Mouse (Mus musculus) megakaryocyte progenitor cell, adult 5-6 weeks (primary cell): ENCODE data around the gene Kcnj4. TPM values are rescaled to one million over a fixed set of nuclear protein-coding genes. Genes with fewer than 3 reads are reported as not detected.
A peak's percentile ranks its signal among the peaks of the same experiment; 100 is the strongest.

Experiments used
- ATAC-seq: replicated peaks from 2 replicates; pipeline ENCODE4 v1.8.0; 2016; ENCODE audit warnings: mild to moderate bottlenecking, moderate TSS enrichment, inconsistent platforms; ENCODE audit not compliant: poor library complexity
- total RNA-seq, 2 experiments: library from RNA; stranded (forward) in 1 of 2; stranded (reverse) in 1 of 2; fragments of 157-497, 149-512 nt in 1 of 2; fragments of 200-1000 nt in 1 of 2; gene quantifications; 2 replicates each; pipeline versions ENCODE4 v1.2.3 to v1.2.4; 2015 to 2017

Gene Kcnj4
- total RNA-seq (2015) (not detected in 2 replicates), total RNA-seq (2017) (not detected in 2 replicates)

DNA sequence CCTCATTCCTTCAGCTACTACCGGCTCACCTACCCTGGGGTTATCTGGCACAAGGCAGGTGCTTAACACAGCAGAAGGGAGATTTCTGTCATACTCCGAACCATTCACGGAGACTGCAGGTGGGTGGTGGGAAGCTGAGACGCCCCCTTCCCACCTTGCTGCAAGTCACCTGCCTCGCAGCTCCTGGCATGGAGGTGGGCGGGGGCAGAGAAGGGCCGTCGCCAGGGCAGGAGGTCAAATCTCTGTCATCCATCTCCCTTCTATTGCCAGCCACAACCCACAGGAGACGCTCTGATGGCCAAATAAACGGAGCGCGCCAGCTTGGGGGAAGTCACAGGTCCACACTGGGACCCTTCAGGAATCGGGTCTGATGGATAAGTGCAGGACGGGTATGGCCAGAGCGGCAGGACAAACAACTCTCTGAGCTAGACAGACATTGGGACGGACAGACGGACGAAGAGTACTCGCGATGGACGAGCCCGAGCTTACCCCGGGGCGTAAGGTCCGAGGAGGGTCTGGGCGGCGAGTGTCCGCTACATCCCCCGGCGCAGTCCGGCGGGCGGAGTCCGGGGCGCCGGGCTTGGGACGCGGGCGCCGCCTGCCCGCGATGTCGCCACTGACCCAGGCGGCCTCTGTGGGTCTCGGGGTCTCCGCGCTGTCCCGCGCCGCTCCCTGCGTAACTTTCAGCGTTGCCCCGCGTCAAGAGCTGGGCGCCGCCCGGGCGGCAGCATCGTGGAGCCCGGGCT, at the start of gene Kcnj4:
Gene Kcnj4 (minus strand): TSS at position 535 of the 746 bp plus-strand sequence.
- ATAC-seq, result no peak

DNA sequence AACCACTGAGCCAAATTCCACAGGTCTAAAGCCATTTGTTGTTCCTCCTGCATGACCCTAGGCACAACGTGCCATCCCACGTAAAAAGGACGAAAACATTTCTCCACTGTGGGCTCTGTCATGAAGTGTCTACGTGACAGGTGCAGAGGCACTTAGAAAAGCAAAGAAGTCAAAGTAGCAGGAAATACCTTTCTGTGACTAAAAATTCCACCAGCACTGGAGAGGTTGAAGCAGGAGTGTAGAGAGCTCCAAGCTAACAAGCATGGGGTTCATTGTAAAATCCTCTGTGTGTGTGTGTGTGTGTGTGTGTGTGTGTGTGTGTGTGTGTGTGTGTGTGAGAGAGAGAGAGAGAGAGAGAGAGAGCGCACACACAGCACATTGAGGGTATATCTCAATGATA, 47.5 kb upstream of the Kcnj4 start:
- ATAC-seq, result no peak

DNA sequence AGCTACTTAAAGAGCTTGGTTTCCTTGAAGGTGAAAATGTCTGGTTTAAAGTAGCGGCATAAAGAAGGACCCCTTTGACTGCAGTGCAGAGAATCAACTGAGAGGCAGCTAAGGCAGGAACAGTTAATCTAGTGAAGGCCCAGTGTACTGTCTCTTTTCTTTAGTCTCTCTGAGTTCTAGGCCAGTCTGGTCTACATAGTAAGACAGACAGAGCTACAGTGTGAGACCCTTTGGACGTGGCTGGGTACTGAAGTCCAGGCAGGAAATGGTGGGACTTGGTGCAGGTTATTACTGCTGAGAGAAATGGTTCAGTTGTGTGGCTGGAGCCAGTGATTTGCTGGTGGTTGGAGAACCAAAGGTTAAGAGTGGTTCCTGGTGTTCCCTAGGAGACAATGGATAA, 43.2 kb upstream of the Kcnj4 start:
- no peak for ATAC-seq

DNA sequence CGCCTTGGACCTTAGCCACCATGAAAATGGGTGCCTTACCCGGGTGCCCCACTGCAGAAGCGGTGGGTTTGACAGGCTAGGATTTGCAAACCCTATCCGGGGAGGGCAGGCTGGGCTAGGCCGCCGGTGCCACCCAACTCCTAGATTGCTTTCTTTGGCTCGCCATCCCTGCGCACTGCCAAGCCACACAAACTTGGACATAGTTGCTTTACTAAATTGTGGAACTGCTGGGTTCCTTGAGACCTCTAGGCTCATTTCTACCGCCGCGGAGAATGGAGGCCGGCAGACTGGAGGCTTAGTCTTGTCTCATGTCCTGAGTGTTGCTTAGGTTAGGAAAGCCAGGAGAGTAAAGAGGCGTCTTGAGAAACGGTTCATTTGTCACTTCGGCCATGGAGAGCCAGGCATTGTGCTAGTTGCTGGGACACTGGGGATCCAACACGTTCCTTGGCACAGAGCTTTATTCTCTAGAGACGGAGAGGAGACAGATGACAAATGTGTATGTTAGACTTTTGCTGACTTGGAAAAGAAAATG, 42.3 kb upstream of the Kcnj4 start:
- no peak for ATAC-seq

DNA sequence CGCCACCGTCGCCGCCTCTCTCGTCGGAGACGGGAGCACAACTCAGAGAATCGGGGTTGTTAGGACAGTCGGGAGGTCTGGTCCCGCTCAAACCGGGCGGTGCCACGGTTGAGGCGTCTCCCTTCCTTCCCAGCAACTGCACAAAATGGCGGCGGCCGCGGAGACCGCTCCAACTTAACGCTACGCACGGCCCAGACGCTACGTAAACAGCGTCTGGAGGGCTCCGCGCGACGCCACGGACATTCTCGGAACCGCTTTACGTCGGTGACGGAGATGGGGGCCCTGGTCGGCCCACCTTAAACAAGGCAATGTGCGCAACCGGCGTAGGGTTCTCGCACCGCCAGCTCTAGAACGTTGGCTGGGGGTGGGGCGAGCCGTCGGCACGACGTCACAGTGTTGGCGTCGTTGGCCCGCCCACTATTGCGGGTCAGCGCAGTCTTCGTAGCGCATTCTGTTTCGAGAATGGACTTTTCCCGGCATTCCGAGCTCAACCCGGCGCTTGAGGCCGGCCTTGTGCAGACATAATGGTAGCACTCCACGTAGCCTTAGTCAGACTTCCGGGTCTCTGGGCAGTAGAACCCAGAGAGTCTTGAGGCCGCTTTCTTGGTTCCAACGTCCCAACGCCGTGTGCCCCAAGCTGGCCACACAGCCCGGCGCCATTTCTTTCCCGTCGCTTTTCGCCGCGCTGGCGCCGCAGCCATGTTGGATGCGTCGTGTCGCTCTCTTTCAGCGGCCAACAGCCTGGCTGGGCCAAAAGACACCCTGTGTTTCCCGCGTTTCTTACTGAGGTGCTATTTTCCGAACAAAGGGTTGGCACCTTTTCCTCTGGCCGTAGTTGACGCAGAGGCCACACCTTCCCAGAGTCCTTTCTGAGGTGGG, 41.6 kb upstream of the Kcnj4 start, which contains the start of gene Ddx17:
Gene Ddx17 (minus strand): TSS at position 332 of the 879 bp plus-strand sequence.
- ATAC-seq, result peak; percentile 95

DNA sequence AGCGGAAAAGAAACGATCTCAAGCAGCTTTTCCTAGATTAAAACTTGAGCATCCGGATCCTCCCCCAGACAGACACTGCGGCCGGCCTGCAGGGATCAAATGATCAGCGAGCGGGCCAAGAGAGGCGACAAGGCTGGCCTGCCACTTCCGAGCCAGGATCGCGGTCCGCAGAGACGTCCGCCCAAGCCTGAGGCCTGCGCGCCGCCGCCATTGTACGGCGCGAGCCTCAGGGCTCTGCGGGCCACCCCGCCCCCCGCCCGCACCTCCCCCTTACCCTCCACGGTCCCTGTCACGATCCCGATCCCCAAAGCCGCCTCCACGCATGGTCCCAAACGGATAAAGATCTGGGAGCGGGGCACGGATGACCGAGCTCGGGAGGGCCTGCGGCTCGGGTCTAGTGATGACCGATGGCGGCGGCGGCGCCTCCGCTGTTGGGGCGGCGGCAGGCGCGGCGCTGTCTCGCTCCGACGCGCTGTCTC, 40.9 kb upstream of the Kcnj4 start:
- peak; percentile 14; the same call in 1 of the 2 replicates for ATAC-seq

DNA sequence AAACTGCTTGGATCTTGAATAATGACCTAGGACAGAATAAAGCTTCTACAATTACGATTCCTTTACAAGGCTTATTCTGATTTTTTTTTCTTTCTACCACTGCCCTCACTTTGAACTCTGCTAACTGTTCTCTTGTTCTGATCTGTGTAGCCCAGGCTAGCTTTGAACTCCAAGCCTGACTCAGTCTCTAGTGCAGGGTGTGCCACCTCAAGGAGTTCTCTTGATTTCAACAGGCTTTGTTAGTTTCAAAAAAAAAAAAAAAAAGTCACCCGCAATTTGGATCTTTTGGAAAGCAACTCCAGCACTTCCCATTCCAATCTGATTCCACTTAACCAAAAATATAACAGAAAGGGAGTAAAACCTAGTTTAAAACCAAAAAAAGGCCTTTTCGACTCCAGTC, 40.5 kb upstream of the Kcnj4 start:
- ATAC-seq, result no peak

DNA sequence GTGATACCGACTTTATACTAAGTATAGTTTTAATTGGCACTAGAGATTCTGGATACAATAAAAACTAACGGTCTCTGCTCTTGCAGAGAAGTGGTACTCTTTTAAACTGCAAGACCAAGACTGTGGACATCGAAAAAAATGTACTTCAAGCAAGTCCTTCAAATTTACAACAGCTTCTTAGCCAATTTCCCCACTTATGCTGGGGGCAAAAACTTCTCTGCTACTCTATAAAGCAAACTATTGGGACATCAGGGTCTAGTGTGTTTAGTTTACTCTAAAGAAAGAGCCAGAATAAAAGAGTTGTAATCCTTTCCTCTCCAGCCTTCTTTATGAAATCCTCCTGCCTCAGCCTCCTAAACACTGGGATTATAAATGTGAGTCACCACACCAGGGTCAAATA, 38.9 kb upstream of the Kcnj4 start:
- ATAC-seq, result no peak

DNA sequence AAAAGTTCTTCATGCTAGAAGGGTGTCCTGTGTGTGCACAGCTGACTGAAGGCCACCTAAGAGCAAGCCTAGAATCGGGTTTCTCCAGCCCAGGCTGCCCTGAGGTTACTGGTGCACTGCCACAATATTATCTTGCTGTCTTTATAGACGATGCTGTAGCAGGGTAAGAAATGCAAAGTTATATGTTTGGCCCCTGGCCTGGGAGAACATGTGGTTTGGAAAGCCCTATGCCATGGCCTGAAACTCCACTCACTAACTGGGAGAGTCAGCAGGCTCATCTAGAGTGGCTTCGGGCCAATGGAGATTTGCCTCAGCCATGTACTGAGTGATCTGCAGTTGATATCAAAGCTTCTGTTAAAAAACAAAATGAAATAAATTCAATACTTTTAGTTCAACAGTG, 28.8 kb upstream of the Kcnj4 start:
- no peak for ATAC-seq

DNA sequence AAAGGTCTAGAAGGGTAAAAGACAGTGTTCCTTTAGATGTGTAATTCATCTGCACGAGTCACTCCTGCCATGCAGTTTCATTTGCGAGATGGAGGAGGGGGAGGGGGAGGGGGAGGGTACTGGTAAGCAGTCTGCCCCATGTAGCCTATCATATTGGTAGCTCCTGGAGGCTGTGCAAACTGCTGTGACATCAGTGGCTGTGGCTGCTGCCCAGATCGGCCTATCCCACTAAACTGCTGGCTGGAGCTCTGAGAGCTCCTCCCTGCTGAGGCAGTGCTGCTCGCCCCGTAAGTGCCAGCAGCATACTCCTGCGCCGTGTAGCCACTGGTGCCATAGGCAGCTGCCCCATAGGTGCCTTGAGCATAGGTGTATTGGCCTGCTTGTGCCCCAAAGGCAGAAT, 24.9 kb upstream of the Kcnj4 start:
- no peak for ATAC-seq

DNA sequence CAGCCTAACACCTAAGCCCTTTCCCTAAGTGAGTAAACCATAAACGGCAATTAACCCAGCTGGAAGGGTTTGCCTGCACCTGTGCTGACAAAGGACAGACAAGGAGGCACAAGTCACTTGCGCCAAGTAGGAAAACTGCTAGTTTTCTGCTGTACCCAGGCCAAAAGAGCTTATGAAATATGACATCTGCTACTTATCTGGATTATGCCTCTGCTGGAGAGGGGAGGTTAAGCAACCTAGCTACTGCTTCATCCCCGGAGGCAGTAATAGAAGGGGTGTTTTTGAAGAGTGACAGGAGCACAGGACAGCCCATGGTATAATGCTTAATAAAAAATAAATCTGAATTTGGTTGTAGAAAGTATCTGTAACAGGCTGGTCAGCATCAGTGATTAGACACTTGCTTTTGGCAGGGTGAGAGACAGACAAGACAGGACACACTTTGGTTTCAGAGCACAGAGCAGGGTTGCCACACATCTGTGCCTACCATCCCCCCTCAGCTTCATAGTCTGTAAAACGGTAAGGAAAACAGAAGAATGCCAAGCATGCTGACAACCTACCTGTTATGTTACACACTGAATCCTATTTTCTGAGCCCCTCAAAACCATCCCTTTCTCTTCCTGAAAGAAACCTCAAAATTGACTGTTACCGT, 23.1 kb upstream of the Kcnj4 start:
- ATAC-seq, result no peak

DNA sequence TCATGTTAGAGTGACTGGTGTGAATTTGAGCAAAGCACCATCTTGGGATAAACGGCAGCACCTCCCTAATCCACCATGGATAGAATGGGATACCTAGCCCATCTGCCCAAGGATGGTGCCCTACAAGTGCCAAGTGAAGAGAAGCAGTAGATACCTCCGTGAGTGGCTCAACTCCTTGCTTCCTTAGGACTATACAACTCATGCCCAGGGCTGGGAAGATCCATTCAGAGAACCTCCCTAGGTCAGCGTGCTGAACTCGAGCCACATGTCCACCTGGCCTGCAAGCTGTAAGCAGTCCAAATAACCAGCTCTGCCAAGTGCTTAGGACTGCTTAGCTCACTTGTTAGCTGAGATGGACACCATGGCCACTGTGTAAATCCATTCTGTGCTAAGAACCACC, 22.2 kb upstream of the Kcnj4 start:
- 0 out of 2 replicates have a peak, but pooled peaks have one; percentile 19 for ATAC-seq

DNA sequence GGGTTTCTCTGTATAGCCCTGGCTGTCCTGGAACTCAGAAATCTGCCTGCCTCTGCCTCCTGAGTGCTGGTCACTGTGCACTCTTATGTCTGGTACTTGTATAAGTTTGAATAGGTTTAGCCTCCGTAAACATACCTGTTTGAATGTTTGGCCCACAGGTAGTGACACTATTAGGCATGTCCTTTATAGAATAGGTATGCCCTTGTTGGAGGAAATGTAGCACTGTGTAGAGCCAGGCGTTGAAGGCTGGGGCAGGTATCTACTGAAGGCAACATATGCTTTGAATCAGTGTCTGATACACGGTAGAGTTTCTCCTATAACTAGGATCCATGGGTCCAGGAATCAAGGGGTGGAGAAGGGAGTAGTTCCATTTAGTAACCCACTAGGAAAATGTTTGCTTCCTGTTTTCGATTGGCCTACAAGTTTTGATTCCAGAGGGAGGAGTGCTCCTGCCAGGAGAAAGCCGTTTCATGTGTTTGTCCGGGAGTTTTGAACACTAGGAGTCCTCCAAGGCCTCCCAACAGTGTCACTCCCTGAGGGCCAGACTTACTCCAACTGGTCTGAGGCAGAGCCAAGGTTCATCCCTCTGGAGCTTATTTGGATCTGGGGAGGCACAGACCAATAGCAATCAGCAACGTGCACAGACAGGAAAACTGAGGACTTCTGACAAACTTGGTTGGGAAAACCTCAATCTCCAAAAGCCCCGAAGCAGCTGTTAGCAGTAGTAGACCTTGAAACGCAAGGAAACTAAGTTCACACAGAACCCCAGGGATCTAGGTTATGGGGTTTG, 21.1 kb upstream of the Kcnj4 start:
- ATAC-seq, result no peak

DNA sequence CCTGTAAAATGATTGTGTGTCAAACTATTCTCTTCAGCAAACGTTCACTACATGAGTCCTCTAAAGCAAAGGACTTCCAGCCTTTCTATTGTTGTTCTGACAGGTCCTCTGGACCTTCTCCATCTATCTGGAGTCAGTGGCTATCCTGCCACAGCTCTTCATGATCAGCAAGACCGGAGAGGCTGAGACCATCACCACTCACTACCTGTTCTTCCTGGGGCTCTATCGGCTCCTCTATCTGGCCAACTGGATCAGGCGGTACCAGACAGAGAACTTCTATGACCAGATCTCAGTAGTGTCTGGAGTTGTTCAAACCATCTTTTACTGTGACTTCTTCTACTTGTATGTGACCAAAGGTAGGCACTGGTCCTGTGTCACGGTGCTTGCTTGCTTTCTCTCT, 20.5 kb upstream of the Kcnj4 start:
- ATAC-seq, result no peak

DNA sequence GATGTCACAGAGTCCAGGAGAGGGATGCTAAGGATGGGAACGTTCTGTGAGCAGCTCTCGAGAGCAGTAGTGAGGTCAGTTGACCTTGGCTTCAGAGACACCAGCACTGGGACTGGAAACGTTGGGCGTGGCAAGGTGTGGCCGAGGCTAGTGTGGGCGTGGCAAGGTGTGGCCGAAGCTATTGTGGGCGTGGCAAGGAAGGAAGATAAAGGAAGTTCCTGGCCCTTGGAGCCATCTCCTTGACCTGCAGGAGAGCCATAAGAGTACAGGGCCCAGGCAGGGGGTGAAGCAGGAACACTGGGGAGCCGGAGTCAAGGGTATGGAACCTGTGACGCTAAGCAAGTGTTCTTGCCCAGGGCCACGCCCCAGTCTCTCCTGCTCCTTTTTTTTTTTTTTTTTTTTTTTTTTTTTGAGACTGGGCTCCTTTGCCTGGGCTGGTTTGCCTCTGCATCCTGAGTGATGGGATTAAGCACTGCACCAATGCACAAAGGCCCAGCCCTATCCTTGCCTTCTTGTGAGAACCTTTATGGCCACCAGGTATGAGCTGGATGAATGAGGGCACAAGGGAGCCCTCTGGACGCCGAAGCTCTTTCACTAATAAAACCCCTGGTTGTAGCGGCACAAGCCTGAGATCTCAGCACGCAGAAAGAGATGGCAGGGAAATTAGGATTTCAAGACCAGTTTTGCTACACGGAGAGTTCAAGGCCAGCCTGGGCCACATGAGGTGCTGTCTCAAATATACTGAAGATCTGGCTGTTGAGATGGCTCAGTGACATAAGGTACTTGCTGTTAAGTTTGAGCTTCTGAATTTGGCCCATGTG, 14.6 kb upstream of the Kcnj4 start:
- ATAC-seq, result 0 out of 2 replicates have a peak, but pooled peaks have one; percentile 11

DNA sequence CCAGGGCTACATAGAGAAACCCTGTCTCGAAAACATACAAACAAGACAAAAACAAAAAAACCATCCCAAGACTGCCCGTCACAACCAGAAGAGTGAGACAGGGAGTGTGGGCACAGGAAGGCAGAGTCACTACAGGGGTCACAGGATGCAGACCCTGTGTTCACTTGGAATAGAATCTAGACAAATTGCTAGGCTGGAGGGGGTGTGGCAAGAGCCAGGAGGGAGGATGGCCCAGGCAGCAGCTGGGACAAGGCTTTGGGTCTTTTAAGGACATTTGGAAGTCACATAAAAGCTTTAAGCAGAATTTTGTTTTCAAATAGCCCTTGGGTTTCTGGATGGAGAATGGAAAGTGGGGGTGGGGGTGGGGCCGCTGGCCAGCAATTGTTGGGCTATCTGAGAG, 13.5 kb upstream of the Kcnj4 start:
- no peak for ATAC-seq

DNA sequence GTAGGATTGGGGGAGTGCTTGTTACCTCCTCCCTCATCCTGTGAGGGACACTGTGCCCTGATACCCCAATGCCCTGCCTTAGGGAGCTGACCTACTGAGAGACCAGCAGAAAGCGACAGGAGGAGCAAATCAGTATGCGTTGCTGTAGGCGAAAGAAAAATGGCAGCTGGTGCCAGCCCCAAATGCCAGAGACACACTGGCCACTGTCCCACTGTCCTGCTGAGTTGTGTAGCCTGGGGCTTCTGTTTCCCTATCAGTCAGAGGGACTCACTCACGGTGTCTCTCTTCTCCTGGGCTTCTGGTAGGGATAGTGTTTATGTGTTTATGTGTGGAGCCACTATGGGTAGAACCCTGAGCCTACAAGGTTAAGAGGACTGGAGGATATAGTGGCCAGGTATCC, 12.7 kb upstream of the Kcnj4 start:
- no peak for ATAC-seq

DNA sequence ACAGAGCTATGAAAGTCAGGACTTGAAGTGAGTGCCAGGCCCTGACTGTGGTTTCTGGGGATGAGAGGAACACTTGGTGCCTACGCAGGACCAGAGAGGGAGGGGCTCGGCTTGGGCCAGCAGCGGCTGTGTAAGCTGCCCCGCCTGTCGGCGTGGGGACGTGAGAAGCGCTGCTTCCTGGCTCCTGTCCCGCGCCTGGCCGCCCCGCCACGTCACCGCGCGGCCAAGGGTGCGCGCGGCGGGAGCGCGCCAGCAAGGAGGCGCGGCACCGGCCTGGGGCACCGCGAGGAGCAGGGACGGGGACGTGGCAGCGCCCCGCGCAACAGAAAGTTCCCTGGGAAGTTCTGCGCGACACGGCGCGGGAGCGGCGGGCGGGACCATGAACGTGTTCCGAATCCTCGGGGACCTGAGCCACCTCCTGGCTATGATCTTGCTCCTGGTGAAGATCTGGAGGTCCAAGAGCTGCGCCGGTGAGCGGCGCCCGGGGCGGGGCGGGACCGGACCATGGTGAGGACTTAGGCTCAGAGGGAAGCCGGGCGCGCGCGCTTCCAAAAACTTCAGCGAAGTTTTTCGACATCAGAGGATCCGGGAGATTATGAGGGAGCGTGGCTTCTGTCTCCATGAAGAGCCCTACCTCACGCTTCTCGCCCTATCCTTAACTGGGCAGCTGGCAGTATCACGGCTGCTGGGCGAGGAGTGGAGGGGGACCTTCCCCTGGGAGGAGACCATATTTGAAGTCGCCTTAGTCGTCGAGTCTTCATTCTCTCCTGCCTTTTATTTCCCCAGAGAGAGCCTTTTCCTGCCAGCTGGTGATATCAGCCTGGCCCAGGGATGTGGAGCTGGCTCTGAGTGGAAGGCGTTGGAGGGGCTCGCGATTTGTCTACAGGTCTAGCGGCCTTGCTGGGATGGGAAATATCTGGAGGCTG, 11.4 kb upstream of the Kcnj4 start, which contains the start of gene Kdelr3:
Gene Kdelr3 (plus strand): TSS at position 241 of the 926 bp plus-strand sequence.
- ATAC-seq, result peak; percentile 30
